Mouse (Mus musculus) adrenal gland, postnatal 14 days (tissue): ENCODE measurements around the gene Setx. TPM values are rescaled to one million over a fixed set of nuclear protein-coding genes. Genes with fewer than 3 reads are reported as not detected.
"Not testable (repeated sequence)": the region's sequence is repeated elsewhere in the genome, so short reads cannot be mapped to it uniquely, and the experiment has no call there.

Experiments
- DNase-seq: peaks from one replicate; pipeline ENCODE4 v3.0.0; 2021; ENCODE audit warnings: mixed read lengths
- long read RNA-seq, 2 experiments: library from polyadenylated mRNA; stranded (forward); transcript quantifications; one replicate each; pipeline ENCODE4 v2.0.0; 2021
- total RNA-seq: library from RNA; stranded (reverse); gene quantifications from 2 replicates; pipeline ENCODE4 v1.2.3, GENCODE M21; 2021

Setx gene
- total RNA-seq: 32.0 and 42.9 TPM in 2 replicates
- long read RNA-seq, experiment 1, partial matches to known transcripts: 3 of 5 reads
- long read RNA-seq, experiment 1, other reads (novel, unspliced or antisense): 2 of 5 reads
- long read RNA-seq, experiment 2, partial matches to known transcripts: 2 of 2 reads
- long read RNA-seq, experiment 2, other reads (novel, unspliced or antisense): 0 of 2 reads

DNA sequence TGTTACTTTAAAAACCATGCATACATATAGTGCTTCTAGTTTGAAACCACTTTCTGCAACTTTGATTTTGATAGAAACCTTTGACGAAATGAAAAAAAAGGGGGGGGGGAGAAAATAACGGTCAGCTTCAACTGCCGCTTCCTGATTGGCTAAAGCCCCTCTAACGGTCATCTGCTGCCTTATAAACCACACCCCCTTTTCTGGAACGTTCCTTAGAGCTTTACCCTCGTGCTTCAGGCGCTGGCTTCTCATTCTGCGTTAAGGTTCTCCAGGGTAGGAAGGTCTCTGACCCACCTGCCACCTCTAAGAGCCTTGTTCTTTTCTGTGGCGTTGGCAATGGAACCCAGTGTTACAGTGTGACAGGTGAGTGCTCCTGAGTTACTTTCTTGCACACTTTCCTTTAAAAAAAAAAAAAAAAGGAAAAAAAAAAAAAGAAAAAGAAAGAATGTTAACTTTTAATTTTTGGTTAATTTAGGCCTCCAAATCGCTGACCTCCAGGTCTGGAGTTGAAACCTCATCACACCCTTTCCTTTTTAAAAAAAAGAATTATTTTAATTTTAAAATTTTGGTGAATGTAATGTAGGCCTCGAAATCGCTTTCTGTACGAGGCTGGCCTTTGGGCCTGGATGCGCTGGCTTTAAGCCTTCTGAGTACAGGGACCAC, at the start of gene Setx:
Gene Setx (plus strand): TSS at position 275 of the 663 bp plus-strand sequence.
- DNase-seq: no peak

GRCm38 (mm10) chr2:29074676-29075075, 49.3 kb upstream of the Setx start:
- no peak for DNase-seq

DNA sequence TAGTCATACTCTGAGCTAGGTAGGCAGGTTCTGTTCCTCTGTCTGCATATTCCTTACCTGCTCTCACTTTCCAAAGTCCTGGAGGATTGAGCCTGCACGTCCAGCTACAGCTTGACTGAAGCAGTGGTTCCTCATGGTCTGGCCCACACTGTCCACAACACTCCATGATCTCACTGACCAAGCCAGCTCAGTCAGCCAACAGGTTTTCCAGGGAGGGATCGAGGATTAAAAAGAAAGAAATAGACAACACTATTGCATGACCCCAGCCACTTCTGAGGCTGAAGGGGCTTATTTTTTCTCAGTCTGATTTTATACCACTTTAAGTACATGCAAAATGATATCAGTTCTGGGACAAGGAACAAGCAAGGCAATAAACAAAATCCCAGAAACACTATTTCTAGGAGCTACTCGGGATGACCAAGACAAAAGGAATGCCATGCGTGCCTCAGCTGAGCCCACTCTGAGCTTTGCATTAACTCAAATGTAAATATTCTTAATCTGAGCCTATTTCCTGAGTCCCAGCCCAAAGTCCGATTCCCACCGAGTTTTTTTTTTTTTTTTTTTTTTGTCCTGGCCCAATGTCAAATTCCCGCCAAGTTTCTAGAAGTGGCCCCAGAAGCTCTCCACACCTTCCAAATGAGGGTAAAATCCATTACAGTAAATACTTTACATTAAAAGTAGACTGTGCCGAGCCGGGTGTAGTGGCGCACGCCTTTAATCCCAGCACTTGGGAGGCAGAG, 48.5 kb upstream of the Setx start:
- no peak for DNase-seq

- DNase-seq: no peak
These were observed 47.8 kb upstream of the Setx start for GRCm38 (mm10) chr2:29076226-29076625.

DNA sequence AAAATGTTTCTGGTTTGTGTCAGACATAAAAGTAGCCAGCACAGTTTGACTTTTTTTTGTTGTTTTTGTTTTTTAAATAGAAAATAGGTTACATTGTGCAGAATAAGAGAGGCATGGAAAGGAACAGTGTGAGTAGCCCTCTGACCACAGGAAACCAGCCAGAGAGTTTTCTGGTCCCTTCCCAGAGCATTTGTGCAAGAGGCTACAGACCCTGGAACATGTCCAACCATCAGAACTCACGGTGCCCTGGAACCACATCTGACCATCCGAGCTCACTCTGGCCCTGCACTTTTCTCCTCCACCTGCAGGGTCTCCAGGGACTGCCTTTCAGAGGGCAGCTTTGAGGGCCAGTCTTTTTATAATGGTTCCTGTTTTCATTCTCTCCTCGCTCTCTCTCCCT, 42.0 kb upstream of the Setx start:
- peak; percentile 32 for DNase-seq

GRCm38 (mm10) chr2:29086026-29086425, 38.0 kb upstream of the Setx start:
- no peak for DNase-seq

GRCm38 (mm10) chr2:29089276-29089675, 34.7 kb upstream of the Setx start:
- peak; percentile 46 for DNase-seq

- no peak for DNase-seq
These were observed 28.3 kb upstream of the Setx start for GRCm38 (mm10) chr2:29095674-29096073.

GRCm38 (mm10) chr2:29096751-29097150, 27.2 kb upstream of the Setx start:
- no peak for DNase-seq

GRCm38 (mm10) chr2:29097465-29097864, 26.5 kb upstream of the Setx start:
- DNase-seq: no peak

DNA sequence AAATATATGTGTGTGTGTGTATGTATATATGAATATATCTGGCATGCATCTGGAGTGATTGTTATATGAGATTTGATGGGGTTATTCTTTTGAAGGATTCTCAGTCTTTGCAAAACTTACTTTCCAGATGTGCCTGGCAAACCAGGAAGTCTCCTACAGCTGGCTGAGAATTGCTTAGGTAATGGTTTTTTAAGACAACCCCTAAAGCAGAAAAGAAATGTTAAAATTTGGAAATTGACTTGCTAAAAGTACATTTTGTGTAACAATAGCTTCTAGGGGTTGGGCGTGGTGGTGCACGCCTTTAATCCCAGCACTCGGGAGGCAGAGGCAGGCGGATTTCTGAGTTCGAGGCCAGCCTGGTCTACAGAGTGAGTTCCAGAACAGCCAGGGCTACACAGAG, 26.0 kb upstream of the Setx start:
- DNase-seq: not testable (repeated sequence)

- DNase-seq: no peak
These were observed 25.2 kb upstream of the Setx start for GRCm38 (mm10) chr2:29098786-29099185.

DNA sequence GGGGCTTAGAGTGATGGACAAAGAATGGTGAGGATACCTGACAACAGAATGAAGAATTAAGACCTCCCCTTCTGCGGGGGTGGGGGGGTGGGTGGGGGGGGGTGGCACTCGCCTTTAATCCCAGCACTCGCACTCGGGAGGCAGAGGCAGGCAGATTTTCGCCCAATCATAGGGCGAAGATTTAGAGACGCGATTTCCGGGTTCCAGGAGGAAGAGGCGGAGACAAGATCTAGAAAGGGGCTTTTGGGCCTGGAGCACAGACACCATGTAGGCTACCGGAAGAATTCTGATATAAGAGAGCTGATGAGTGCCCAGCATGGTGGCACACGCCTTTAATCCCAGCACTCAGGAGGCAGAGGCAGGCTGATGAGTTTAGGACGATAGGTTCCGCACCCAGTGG, 24.3 kb upstream of the Setx start:
- DNase-seq: no peak

DNA sequence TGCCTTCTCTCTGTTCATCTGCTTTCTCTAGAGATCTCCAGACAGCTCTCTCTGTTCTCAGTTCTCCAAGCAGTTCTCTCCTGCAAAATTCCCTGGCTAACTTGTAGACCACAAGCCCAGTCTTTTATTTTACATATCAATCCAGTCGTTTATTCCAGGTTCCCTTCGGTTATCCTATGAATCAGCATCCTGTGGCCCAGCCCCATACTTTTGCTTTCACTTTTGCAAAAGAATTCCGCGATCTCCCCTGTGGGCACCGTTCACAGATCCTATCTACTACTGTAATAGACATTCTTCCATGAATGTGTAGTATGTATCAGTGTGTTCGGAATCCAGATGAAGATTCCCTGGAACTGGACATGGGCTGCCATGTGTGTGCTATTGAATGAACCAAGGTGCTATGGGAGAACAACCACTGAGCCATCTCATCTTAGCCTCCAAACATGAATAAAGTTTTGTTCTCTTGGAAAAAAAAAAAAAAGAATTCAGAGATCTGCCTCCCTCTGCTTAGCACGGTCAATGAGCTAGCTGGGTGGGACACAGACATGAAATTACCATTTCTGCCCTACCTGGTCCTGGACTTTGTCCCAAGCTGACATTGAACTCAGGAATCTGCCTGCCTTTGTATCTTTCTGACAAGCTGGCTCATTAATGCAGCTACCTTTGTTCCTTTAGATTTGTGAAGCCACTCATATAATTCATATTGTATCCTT, 23.0 kb upstream of the Setx start:
- peak; percentile 21 for DNase-seq

GRCm38 (mm10) chr2:29102416-29103377, 21.3 kb upstream of the Setx start:
- not testable (repeated sequence) for DNase-seq

DNA sequence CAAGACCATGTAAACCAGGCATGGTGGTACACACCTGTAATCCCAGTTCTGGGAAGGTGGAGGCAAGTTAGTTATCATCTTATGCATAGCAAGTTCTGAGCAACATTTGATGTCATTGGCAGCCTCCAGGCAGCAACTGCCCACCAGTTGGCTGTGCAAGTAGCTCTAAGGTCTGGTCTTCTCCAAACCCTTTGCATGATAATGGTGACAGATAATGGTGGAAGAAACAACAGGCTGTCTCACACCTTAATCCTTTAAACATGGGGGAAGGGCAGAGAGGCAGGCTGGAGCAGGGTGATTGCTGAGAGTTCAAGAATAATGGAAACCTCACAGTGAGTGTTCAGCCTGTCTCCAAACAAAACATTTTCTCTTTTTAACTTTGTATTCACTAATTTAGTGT, 3.0 kb upstream of the Setx start:
- DNase-seq: no peak

GRCm38 (mm10) chr2:29122446-29122845, 1.5 kb upstream of the Setx start:
- DNase-seq: no peak

DNA sequence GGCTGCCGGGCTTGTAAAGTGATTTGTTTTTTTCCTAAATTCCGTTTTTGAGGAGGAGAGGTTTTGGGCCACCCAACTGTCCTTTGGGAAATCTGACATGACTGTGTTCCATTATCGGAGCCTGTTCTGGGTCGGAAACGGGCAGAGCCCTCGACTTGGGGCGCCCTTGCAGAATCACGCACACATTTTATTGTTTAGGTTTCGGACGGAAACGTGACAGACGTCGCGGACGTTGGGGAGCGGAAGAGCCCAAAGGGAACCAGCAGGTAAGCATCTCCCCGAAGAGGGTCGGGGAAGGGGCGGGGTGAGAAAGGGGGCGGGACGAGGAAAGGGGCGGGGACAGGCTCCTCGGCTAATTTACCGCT, 572 bp downstream of the Setx start:
- DNase-seq: no peak

DNA sequence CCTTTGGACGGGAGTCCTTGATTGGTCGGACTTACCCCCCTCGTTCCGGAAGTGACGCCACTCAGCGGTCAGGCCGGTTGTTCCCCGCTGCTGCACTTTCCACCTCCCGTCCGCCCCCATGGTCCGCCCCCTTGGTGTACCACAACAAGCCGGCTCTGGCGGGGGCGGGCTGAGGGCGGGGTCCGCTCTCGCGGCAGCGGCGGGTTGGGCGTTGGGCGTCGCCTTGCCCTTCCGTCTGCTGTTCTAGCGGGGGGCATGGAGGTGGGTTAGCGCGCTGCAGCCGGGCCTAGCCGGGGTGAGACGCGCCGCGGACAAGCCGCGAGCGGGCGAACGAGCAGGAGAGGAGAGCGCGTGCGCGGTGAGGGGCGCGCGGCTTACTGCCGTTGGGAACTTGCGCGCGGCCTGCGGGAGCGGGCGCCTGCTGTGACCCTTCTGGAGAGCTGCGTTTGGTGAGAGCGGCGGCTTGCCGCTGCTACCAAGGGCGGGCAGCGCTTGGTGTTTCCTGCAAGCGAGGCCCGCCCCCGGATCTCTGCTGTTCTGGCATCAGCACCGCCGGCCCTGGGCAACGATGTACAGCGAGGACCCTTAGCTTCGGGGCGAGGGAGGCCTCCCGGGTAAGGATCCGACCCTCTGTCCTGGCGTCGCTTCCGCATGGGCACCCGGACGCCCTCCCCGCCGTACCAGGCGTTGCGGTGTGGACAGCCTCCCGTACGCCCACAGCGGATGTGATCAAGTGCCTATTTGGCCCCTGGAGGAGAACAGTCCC, 1.1 kb downstream of the Setx start:
- DNase-seq: peak; percentile 100

GRCm38 (mm10) chr2:29130118-29130899, 6.3 kb downstream of the Setx start:
- no peak for DNase-seq
